Mouse (Mus musculus) E14TG2a.4 (cell line): ENCODE data around the gene Dpyd.

ENCODE experiments used
- CTCF ChIP-seq: conservative IDR thresholded peaks from 2 replicates; pipeline ENCODE4 v1.5.1; 2014; ENCODE audit warnings: low read length
- NANOG ChIP-seq: IDR thresholded peaks from 2 replicates; pipeline ENCODE4 v1.6.1; 2014; ENCODE audit warnings: borderline replicate concordance, low read length, mixed read lengths
- POU5F1 ChIP-seq: IDR thresholded peaks from 2 replicates; pipeline ENCODE4 v1.6.1; 2014; ENCODE audit warnings: low read length, borderline replicate concordance

DNA sequence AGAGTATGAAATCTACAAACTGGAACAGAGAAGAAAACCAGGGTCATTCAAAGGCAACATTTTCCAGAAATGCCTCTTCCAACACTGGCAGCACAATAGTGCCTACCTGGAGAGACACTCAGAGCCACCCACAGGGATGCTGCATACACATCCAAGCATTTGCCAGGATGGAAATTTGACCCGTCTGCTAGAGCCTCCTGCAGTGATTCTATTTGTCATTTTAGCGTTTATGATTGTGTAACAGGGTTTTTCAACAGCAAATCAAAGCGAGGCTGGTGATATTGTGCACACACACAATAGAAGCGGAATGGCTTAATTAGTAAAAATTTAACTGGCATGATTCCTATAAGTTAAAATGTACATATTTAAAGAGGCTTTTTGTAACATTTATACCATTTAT lies 501.3 kb downstream of the Dpyd start:
- TF ChIP-seq CTCF (no peak), NANOG (no peak), POU5F1 (no peak)
